Mouse (Mus musculus) layer of hippocampus, postnatal 25 days (tissue): ENCODE measurements around the gene Smg9. TPM values are rescaled to one million over a fixed set of nuclear protein-coding genes. Genes with fewer than 3 reads are reported as not detected.

ENCODE experiments used
- DNase-seq, 2 experiments: peaks; one replicate each; pipeline ENCODE4 v3.0.0; 2022; ENCODE audit warnings: mixed read lengths in 2 of 2, low spot score in 1 of 2; ENCODE audit errors: extremely low spot score in 1 of 2
- total RNA-seq, 2 experiments: library from RNA; stranded (reverse); gene quantifications; 2 replicates each; pipeline ENCODE4 v1.2.3; 2021

Smg9 gene
- total RNA-seq, 2 experiments from 2014 or later: 32.9 to 37.9 TPM

DNA sequence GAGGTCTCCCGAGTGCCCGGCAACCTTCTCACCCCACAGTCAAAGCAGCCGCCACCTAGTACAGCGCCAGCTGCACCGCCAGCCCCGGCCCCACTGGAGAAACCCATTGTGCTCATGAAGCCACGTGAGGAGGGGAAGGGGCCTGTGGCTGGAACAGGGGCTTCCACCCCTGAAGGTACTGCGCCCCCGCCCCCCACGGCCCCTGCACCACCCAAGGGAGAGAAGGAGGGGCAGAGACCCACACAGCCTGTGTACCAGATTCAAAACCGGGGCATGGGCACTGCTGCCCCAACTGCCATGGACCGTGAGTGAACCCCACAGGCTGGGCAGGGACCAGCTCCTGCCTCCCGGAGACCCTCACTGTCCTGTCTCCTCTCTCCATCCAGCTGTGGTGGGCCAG, 6.2 kb downstream of the Smg9 start:
- no peak for DNase-seq

DNA sequence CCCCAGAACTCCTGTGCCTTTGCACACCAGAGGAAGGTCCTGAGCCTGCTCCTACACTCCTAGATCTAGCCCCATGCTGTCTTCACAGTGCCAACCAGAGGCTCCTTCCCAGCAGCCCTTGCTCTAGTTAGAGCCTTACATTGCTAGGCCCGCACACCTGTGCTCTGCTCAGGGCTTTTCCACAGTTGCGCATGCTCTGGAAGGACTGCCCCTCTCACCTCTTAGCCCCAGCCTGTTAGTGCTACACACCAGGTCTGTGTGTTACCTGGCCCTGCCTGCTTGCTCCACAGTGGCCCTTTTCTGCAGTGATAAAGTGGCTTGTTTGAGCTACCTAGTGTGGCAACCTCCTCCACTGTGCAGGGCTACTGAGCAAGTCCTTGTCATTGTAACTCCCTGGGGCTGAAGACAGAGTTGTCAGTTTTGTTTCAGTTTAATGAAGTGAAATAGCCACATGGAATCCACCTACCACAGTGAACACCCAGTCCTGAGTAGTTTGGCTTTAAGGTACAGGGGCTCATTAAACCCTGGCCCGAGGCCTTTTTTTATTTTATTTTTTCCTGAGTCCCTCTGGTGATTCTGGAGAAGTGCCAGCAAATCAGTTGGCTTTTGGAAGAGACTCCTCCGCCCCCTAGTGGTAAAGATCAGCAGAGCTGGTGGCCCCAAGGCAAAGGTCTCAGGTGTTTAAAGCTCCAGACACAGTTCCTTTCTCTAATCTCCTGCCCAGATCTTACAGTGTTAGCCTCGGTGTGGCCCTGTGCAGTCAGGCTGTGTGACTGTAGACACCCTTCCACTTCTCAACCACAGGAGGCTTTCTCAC, 7.3 kb downstream of the Smg9 start:
- peak; percentile 39 to 62 for DNase-seq

DNA sequence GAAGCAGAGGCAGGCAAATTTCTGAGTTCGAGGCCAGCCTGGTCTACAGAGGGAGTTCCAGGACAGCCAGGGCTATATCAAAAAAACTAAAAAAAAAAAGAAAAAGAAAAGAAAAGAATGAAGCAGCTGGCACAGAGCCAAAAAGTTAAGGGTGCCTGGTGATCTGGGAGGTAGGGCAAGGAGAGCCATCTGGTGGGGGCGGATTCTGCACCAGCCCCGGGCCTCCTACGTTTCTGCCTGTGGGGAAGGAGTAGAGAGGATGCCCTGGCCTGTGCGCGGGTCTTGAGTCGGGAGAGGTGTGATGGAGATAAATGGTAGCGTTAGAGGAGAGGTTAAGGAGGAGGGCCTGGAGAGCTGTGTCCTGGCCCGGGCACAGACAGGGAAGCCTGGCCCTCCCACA, 8.8 kb downstream of the Smg9 start:
- no peak for DNase-seq

DNA sequence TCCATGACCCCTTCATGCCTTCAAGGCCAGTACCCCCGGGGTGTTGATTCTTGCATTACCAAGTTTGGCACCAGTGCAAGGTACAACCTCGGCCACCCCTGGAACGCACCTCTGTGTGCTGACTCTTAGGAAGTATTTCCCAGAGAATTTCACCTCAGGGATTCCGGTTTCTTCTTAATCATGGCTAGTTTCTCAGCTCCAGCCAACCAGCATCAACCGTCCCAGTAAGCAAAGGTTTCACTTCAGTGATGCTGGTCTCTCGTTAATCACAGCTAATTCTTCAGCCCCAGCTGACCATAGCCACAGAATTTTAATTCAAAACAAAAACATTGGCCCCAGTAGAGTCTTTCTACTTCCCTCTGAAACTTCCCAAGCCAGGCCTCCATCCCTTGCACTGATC, 10.7 kb downstream of the Smg9 start:
- DNase-seq: no peak

- DNase-seq: no peak
These were observed 11.4 kb downstream of the Smg9 start for GRCm38 (mm10) chr7:24410831-24411230.

DNA sequence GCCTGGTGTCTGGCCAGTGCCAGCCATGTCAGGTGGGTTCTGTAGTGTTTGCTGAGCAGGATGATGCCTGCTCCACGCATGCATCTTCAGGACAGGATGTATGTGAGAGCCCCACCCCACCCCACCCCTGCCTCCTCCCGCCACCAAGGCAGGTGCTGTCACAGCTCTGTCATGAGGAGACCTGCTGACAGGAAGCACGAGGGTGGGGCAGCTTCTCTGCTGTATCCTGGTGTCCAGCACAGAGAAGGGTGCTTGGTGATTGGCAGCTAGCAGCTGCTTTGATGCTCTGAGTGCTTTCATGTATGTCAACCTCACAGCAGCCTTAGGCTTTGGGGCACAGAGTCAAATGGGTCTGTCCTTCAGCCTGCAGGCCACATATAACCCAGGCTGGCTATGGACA, 14.2 kb downstream of the Smg9 start:
- DNase-seq: no peak

DNA sequence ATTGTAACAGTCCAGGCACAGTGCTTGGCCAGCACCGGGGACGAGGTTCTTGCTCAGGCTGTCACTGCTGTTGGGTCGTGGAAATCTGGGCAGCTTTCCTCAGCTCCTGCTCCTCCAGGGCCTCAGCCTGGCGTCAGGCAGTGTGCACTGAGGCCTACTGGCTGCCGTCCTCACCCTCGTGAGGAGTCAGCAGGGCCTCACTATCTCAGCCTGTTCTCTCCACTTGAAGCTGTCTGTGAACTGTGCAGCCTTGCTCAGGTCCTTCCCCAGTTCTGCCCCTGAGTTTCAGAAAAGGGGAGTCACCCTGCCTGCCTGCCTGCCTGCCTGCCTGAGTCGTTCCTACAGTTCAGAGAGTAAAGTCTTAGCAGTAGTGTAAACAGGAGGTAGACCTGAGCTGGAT, 15.8 kb downstream of the Smg9 start:
- no peak for DNase-seq

DNA sequence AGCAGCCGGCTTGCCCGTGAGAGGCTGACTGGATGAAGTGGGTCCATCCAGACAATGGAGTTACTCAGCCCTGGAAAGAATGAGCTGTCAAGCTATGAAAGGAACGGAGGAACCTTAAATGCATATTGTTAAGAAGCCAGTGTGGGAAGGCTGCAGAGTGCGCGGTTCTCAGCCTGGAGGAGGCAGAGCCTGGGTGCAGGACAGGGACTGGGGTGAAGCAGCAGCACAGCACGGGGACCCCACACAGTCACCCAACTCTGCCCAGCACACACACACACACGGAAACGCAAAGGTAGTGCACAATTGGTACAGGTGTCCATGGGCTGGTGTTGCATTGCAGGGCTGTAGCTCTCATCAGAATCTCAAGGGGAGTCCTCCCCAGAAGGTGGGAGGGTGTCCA, 20.2 kb downstream of the Smg9 start:
- no peak for DNase-seq

GRCm38 (mm10) chr7:24421648-24422047, 22.2 kb downstream of the Smg9 start:
- no peak for DNase-seq

- no peak for DNase-seq
These were observed 22.8 kb downstream of the Smg9 start for GRCm38 (mm10) chr7:24422251-24422650.

- DNase-seq: no peak
These were observed 23.8 kb downstream of the Smg9 start for GRCm38 (mm10) chr7:24423107-24423763.

GRCm38 (mm10) chr7:24423956-24424732, 24.7 kb downstream of the Smg9 start:
- DNase-seq: no peak

DNA sequence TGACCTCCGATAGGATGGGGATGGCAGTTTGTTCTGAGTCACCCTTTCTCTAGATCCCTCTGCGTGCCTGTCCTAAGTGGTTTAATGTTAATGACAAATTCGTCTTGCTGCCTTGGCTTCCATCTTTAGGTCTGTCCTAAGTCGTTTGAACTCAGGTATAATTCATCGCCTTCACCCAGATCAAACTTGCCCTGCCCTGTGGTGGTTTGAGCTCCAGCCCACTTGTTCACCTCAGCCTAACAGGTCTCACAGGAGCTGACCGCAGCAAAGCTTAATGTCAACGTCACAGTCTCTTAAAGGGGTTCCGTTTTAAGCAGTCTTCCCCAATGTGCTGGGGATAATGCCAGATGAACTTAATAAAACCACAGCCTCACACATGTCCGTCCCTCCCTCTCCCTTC, 26.5 kb downstream of the Smg9 start:
- no peak for DNase-seq

- no peak for DNase-seq
These were observed 27.7 kb downstream of the Smg9 start for GRCm38 (mm10) chr7:24427168-24427567.

DNA sequence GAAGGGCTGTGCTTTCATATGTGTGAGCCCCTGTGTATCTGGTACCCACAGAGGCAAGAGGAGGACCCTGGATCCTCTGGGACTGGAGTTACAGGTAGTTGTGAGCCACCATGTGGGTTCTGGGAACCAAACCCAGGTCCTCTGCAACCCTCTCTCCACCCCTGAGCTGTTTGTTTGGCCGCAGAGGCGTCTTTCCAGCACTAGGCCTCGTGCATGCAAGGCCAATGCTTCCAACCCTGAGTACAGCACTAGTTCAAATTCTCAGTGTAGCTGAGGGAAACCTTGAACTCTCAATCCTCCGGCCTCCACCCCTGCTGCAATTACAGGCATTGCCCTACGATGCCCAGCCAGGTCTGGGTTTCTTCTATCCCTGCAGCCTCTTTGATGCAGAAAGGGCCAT, 29.3 kb downstream of the Smg9 start:
- DNase-seq: no peak

GRCm38 (mm10) chr7:24429413-24430112, 30.1 kb downstream of the Smg9 start:
- peak; percentile 51 to 53 for DNase-seq

GRCm38 (mm10) chr7:24430551-24431345, 31.3 kb downstream of the Smg9 start:
- DNase-seq: no peak

- DNase-seq: no peak
These were observed 32.3 kb downstream of the Smg9 start for GRCm38 (mm10) chr7:24431713-24432112.

GRCm38 (mm10) chr7:24435305-24435704, 35.9 kb downstream of the Smg9 start:
- no peak for DNase-seq

DNA sequence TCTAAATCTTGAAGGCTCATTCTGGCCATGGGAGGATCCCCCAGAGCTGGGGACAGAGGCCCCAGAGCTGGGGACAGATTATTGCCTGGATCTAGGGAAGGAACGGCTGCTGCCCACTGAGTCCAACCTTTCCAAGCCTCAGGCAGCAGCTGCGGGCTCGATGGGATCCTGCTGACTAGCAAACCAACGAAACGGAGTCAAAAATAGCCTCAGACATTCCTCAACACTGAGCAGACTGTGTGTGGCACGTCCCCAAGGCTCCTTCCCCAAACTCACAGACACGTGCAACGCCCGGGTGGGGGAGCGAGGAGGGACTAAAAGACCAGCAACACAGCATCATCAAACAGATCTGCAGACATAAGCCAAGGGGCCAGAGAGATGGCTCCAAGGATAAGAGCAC, 38.6 kb downstream of the Smg9 start:
- DNase-seq: no peak
